Mouse (Mus musculus) bone marrow, adult 2 months (tissue): ENCODE measurements around the gene Clcc1.

Source experiments
- CTCF ChIP-seq: fragments of 200-500 bp; IDR thresholded peaks from 2 replicates; pipeline ENCODE4 v1.5.1; 2011; ENCODE audit warnings: low read length, control low read depth; ENCODE audit not compliant: control insufficient read depth, insufficient read depth
- POLR2A ChIP-seq: fragments of 200-500 bp; IDR thresholded peaks from 2 replicates; pipeline ENCODE4 v1.6.1; 2011; ENCODE audit warnings: low read depth, mild to moderate bottlenecking, control low read depth, low read length, borderline replicate concordance; ENCODE audit not compliant: control insufficient read depth

DNA sequence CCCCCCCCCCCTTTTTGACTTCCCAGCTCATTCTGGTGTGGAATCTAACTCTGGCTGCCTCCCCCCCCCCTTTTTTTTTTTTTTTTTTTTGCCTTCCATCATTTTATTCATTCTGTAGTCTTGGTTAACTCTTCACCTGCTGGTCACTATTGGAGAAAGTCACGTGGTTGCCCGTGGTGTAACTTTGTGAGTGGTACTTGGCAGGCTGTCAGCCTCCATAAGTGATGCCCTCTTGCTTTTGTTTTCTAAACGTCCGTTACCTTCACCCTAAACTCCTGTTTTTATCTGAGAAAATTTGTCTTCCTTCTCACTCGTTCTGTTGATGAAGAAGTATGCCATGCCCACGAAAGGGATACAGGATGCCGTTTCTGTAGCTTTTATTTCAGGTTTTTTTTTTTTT lies 1.8 kb downstream of the Clcc1 start:
- TF ChIP-seq CTCF (no peak), POLR2A (no peak)
